Mouse (Mus musculus): ENCODE measurements around the gene Rgs16. TPM values are rescaled to one million over a fixed set of nuclear protein-coding genes. Genes with fewer than 3 reads are reported as not detected.

The Rgs16 gene
- polyA plus RNA-seq, 1 experiment from 2014 or later, result 22.9 TPM

- H3K4me3 ChIP-seq (ENCODE audit: low read depth, low read length), result no peak overlapping the region
- DNase-seq, result no peak
- ATAC-seq, result peak; percentile 1; the same call in 1 of the 2 replicates
- H3K9me3 ChIP-seq (ENCODE audit: low read length), result no peaks in the 10 kb centered on the region
- 77% methylated on average over 14 of the region's 14 CpGs for WGBS (ENCODE audit: insufficient replicate concordance)
- peaks cover 3% of the 10 kb centered on the region; the same call in 1 of the 2 replicates for H3K36me3 ChIP-seq (replicated peaks; ENCODE audit: insufficient read depth, low read length)
- no peak overlapping the region for H3K4me2 ChIP-seq (ENCODE audit: low read depth, low read length)
- no peak overlapping the region for H3K9ac ChIP-seq (replicated peaks)
- peaks cover 15% of the 10 kb centered on the region; the same call in 1 of the 2 replicates for H3K4me1 ChIP-seq (ENCODE audit: insufficient read depth)
- H3K27me3 ChIP-seq (ENCODE audit: insufficient read depth, low read length), result 0 out of 2 replicates have a peak, but pooled peaks cover under 1% of the 10 kb centered on the region
- H3K27ac ChIP-seq (ENCODE audit: low read depth), result 0 out of 2 replicates have a peak overlapping the region, but pooled peaks have one; percentile 23
- TF ChIP-seq CTCF (IDR thresholded peaks at IDR 0.05; ENCODE audit: low read depth) (no peak), EP300 (IDR thresholded peaks at IDR 0.05; ENCODE audit: low read depth) (no peak)
Observed at GRCm38 (mm10) chr1:153746119-153746670, 6.0 kb downstream of the Rgs16 start.

DNA sequence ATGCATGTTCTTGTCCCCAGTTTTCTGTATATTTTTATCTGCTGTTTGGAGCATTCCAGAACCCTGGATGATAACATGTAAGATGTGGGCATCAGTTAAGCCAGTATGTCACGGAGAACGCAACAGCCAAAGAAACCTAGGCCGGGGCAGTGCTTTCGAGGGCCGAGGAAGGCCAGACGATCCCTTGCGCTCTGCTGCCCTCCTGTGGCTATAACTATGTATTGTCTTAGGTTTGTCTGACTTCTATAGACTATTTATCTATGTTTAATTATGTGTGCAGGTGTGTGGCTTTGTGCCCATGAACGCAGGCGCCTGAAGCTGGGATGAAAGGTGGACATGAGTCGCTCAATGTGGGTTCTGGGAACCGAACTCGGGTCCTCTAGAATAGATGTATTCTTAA is 6.6 kb downstream of the Rgs16 start:
- H3K4me2 ChIP-seq (ENCODE audit: low read depth, low read length), result no peak overlapping the region
- H3K9ac ChIP-seq (replicated peaks), result no peak overlapping the region
- peak; percentile 97 for TF ChIP-seq CTCF (IDR thresholded peaks at IDR 0.05; ENCODE audit: low read depth)
- no peak for TF ChIP-seq EP300 (IDR thresholded peaks at IDR 0.05; ENCODE audit: low read depth)
- H3K4me3 ChIP-seq (ENCODE audit: low read depth, low read length), result no peak overlapping the region
- no peak overlapping the region for H3K27ac ChIP-seq (ENCODE audit: low read depth)
- peaks cover 3% of the 10 kb centered on the region; the same call in 1 of the 2 replicates for H3K36me3 ChIP-seq (replicated peaks; ENCODE audit: insufficient read depth, low read length)
- WGBS (ENCODE audit: insufficient replicate concordance), result 3% methylated on average over 12 of the region's 12 CpGs
- peaks cover 15% of the 10 kb centered on the region; the same call in 1 of the 2 replicates for H3K4me1 ChIP-seq (ENCODE audit: insufficient read depth)
- DNase-seq, result peak; percentile 82
- no peak for ATAC-seq
- no peaks in the 10 kb centered on the region for H3K27me3 ChIP-seq (ENCODE audit: insufficient read depth, low read length)
- H3K9me3 ChIP-seq (ENCODE audit: low read length), result no peaks in the 10 kb centered on the region

DNA sequence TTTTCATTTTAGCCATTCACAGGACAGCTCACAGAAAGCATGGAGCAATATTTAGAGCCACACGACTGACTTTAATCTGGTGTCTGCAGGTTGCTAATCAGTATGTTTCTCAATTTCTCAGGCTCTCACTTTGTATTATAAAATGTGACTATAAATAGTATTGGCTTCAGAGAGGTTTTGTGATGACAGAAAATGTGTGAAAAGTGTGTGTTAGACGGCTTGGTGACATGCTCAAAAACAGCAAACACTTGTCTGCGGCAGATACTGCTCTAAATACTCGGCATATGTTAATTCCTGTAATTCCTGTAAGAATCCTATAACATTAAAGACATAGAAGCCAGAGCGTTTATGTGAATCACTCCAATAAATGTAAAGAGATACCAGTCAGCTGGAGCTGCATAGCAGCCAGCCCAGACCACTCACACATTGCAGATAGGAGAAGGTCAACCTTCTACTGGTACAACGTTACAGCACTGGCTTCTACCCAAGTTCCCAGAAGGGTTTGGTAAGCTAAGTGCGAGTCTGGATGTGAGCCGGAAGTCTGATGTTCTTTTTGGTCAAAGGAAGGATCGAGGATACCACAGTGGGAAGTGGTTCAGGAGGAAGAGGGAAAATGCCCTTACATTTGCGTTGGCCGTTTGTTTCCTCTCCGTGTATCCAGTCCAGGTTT is 7.8 kb downstream of the Rgs16 start:
- H3K4me3 ChIP-seq (ENCODE audit: low read depth, low read length), result peak overlapping the region; percentile 50; the same call in 1 of the 2 replicates
- H3K27ac ChIP-seq (ENCODE audit: low read depth), result peak overlapping the region; percentile 91
- H3K27me3 ChIP-seq (ENCODE audit: insufficient read depth, low read length), result no peaks in the 10 kb centered on the region
- DNase-seq (no peak), ATAC-seq (no peak)
- peak overlapping the region; percentile 82 for H3K4me2 ChIP-seq (ENCODE audit: low read depth, low read length)
- WGBS (ENCODE audit: insufficient replicate concordance), result 49% methylated on average over 12 of the region's 12 CpGs
- peak overlapping the region; percentile 46; the same call in 1 of the 2 replicates for H3K9ac ChIP-seq (replicated peaks)
- no peak for TF ChIP-seq CTCF (IDR thresholded peaks at IDR 0.05; ENCODE audit: low read depth)
- TF ChIP-seq EP300 (IDR thresholded peaks at IDR 0.05; ENCODE audit: low read depth), result no peak
- H3K36me3 ChIP-seq (replicated peaks; ENCODE audit: insufficient read depth, low read length), result peaks cover 3% of the 10 kb centered on the region; the same call in 1 of the 2 replicates
- peaks cover 21% of the 10 kb centered on the region for H3K4me1 ChIP-seq (ENCODE audit: insufficient read depth)
- no peaks in the 10 kb centered on the region for H3K9me3 ChIP-seq (ENCODE audit: low read length)

- ATAC-seq (peak; percentile 19), DNase-seq (peak; percentile 88)
- H3K27ac ChIP-seq (ENCODE audit: low read depth), result peak overlapping the region; percentile 91
- peak overlapping the region; percentile 74 for H3K9ac ChIP-seq (replicated peaks)
- peaks cover 5% of the 10 kb centered on the region for H3K36me3 ChIP-seq (replicated peaks; ENCODE audit: insufficient read depth, low read length)
- H3K4me1 ChIP-seq (ENCODE audit: insufficient read depth), result peaks cover 24% of the 10 kb centered on the region
- no peaks in the 10 kb centered on the region for H3K27me3 ChIP-seq (ENCODE audit: insufficient read depth, low read length)
- peak overlapping the region; percentile 50 for H3K4me3 ChIP-seq (ENCODE audit: low read depth, low read length)
- WGBS (ENCODE audit: insufficient replicate concordance), result 0% methylated on average over 1 of the region's 1 CpGs
- no peaks in the 10 kb centered on the region for H3K9me3 ChIP-seq (ENCODE audit: low read length)
- peak; percentile 15; the same call in 1 of the 2 replicates for TF ChIP-seq CTCF (IDR thresholded peaks at IDR 0.05; ENCODE audit: low read depth)
- no peak for TF ChIP-seq EP300 (IDR thresholded peaks at IDR 0.05; ENCODE audit: low read depth)
- peak overlapping the region; percentile 82 for H3K4me2 ChIP-seq (ENCODE audit: low read depth, low read length)
Observed at GRCm38 (mm10) chr1:153748549-153748948, 8.4 kb downstream of the Rgs16 start.

DNA sequence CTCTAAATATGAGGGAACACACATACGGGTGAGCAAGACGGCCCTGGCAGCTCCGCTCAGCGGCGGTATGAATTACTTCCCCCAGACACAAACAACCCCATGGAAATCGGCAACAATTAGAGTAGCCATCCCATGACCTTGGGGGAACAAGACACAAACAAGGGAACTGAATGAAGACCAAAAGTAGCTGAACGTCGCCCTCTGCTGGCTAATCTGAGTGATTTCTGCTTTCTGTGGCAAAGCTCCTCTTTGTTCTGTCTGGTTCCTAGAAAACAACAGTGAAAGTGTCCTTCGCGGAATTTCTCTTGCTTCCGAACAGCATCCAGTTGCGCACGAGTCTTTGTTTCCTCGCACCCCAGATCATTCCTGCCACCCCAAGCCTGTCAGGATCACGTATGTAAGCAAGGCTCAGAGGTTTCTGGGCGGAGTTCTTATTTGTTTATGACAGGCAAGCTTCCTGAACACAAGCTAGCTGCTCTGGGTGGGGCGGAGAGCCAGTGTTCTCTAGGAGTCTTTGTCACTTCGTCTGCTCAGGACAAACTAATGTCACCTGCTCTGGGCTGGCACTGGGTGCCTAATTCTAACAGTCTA is 9.2 kb downstream of the Rgs16 start, which contains the start of gene Rnasel:
Gene Rnasel (plus strand): TSS at position 216 of the 591 bp plus-strand sequence.
- TF ChIP-seq CTCF (IDR thresholded peaks at IDR 0.05; ENCODE audit: low read depth) (peak; percentile 95), EP300 (IDR thresholded peaks at IDR 0.05; ENCODE audit: low read depth) (peak; percentile 73)
- H3K36me3 ChIP-seq (replicated peaks; ENCODE audit: insufficient read depth, low read length), result peaks cover 5% of the 10 kb centered on the region
- DNase-seq (peak; percentile 84), ATAC-seq (peak; percentile 67)
- H3K4me1 ChIP-seq (ENCODE audit: insufficient read depth), result peaks cover 26% of the 10 kb centered on the region
- peak within 1 kb of the TSS; percentile 91 for H3K27ac ChIP-seq (ENCODE audit: low read depth)
- peak within 1 kb of the TSS; percentile 74 for H3K9ac ChIP-seq (replicated peaks)
- peak within 1 kb of the TSS; percentile 82 for H3K4me2 ChIP-seq (ENCODE audit: low read depth, low read length)
- H3K27me3 ChIP-seq (ENCODE audit: insufficient read depth, low read length), result no peaks in the 10 kb centered on the region
- WGBS (ENCODE audit: insufficient replicate concordance), result under 1% methylated on average over 18 of the region's 18 CpGs
- peak within 1 kb of the TSS; percentile 50 for H3K4me3 ChIP-seq (ENCODE audit: low read depth, low read length)
- no peaks in the 10 kb centered on the region for H3K9me3 ChIP-seq (ENCODE audit: low read length)

DNA sequence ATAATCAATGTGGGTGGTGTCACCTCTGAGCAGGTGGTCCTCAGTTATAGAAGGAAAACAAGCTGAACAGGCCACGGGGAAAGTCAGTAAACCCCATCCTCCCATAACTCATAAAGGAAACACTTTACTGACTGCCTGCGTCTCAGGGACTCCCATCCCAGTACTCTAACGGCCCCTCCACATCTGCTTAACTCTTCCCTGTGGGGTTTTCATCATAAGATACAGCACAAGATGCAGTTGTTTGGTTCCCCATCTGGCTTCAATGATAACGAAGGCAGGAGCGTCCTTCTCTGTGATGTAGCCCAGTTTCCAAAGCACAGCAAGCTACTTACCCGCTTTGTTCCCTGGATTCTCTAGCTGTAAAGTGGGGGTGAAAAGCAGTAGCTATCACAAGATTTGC is 9.9 kb downstream of the Rgs16 start:
- TF ChIP-seq CTCF (IDR thresholded peaks at IDR 0.05; ENCODE audit: low read depth) (no peak), EP300 (IDR thresholded peaks at IDR 0.05; ENCODE audit: low read depth) (peak; percentile 94)
- Histone ChIP-seq H3K4me3 (ENCODE audit: low read depth, low read length) (peak overlapping the region; percentile 50), H3K27ac (ENCODE audit: low read depth) (peak overlapping the region; percentile 91), H3K4me1 (ENCODE audit: insufficient read depth) (peaks cover 26% of the 10 kb centered on the region), H3K27me3 (ENCODE audit: insufficient read depth, low read length) (no peaks in the 10 kb centered on the region), H3K9me3 (ENCODE audit: low read length) (no peaks in the 10 kb centered on the region), H3K9ac (replicated peaks) (peak overlapping the region; percentile 74), H3K36me3 (replicated peaks; ENCODE audit: insufficient read depth, low read length) (peaks cover 5% of the 10 kb centered on the region), H3K4me2 (ENCODE audit: low read depth, low read length) (peak overlapping the region; percentile 82)
- DNase-seq, result no peak
- 40% methylated on average over 6 of the region's 6 CpGs for WGBS (ENCODE audit: insufficient replicate concordance)
- ATAC-seq, result peak; percentile 50
